Mouse (Mus musculus) layer of hippocampus, postnatal 25 days (tissue): ENCODE data around the gene Mtcp1. TPM values are rescaled to one million over a fixed set of nuclear protein-coding genes. Genes with fewer than 3 reads are reported as not detected.

Experiments used
- DNase-seq, 2 experiments: peaks; one replicate each; pipeline ENCODE4 v3.0.0; 2022; ENCODE audit warnings: mixed read lengths in 2 of 2, low spot score in 1 of 2; ENCODE audit errors: extremely low spot score in 1 of 2
- total RNA-seq, 2 experiments: library from RNA; stranded (reverse); gene quantifications; 2 replicates each; pipeline ENCODE4 v1.2.3; 2021

Mtcp1 gene
- total RNA-seq, result 1 to 10 TPM; 6.1 to 8.7 TPM

DNA sequence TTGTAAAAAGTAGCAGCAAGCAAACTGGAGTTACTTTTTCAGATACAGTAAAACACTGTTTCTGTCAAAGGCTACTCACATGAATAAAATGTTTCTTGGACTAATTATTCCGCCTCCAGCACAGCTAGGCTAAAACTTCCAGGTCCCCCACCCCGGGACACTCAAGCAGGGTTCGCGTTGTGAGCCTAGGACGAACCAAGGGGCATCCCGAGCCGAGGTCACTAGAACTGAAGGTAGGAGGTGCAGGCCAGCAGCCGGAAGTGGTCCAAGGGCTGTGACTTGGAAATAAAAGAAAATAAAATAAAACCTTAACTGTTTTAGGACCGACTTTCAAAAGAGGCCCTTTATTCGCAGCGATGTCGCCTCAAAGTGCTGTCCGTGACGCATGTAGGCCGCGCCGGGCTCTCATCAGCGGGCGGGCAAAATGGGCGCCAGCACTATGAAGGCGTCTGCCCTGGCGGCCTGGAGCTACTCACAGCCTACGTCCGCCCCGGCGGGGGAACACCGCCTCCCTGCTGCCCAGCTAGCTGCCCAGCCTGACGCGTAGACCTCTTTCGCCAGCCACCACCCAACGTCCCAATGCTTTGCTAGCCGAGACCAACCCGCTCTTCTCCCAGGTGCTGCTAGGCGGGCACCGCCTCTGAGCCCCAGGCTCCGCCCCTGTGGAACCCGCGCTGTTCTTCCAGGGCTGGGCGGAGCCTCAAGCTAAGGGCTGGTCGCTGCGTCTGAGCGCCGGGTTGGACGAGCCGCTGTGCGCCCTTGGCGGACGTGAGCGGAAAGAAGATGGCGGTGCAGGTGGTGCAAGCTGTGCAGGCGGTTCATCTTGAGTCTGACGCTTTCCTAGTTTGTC, at the start of gene Mtcp1, which contains the start of the genes Cmc4 and Brcc3:
Gene Mtcp1, minus strand, starts transcription at position 653 of the 850 bp plus-strand sequence.
Gene Cmc4, minus strand, starts transcription at position 649 of the 850 bp plus-strand sequence.
Gene Brcc3, plus strand, starts transcription at position 693 of the 850 bp plus-strand sequence.
- peak; percentile 57 to 67 for DNase-seq

DNA sequence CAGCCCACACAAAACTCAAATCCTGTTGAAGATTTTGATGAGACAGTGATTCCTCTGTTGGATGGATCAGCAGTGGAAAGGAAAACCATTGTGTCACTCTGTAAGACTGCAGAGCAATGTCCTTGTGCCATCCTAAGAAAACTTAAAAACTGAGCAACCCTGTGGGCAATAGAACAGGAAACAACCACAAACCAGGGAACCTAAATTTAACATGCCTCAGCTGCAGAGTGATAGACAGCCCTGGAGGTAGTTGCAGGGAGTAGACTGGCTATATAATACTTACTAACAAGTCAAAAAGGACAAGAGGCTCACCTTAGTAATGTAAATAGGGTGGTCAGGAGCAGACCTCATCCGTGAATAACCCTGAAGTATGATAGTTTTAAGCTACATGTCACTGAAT, 38.2 kb upstream of the Mtcp1 start:
- DNase-seq, result no peak

GRCm38 (mm10) chrX:75409711-75410110, 6.7 kb downstream of the Mtcp1 start:
- DNase-seq, result no peak

DNA sequence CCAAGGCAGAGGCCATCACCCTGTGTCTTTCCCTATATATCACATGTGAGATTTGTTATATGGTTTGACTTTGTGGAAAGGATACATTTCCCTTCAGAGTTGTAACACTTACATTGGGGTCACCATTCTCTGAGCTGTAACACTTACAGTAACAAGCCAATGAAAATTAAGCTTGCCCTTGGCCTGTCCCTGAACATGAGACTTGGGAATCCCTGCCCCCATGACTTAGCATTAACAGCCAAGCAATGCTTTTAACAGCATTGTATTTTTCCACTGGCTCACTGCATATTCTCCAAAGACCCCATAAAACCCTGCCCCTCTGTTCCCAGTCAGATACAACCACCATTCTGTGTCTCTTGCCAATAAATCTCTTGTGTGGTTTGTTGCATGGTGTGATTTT, 13.0 kb downstream of the Mtcp1 start:
- DNase-seq, result no peak

GRCm38 (mm10) chrX:75402668-75403067, 13.7 kb downstream of the Mtcp1 start:
- DNase-seq, result no peak

DNA sequence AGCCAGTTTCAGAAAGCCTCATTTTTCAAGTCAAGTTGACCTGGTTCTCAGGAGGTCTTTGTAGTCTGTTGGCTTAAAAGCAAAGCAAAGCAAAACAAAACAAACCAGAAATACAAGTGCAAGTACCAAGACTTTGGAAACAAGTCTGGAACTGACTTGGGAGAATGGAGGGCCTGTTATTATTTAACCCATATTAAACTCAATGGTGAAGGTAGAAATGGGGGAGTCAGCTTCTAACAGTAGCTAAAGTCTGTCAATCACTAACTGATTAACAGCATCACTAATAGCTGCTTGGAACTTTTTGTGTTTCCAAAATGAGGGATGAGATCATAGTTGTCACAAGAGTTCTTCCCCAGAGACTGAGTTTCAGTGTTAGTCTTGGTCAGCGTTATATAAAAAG, 16.9 kb downstream of the Mtcp1 start:
- DNase-seq, result no peak

DNA sequence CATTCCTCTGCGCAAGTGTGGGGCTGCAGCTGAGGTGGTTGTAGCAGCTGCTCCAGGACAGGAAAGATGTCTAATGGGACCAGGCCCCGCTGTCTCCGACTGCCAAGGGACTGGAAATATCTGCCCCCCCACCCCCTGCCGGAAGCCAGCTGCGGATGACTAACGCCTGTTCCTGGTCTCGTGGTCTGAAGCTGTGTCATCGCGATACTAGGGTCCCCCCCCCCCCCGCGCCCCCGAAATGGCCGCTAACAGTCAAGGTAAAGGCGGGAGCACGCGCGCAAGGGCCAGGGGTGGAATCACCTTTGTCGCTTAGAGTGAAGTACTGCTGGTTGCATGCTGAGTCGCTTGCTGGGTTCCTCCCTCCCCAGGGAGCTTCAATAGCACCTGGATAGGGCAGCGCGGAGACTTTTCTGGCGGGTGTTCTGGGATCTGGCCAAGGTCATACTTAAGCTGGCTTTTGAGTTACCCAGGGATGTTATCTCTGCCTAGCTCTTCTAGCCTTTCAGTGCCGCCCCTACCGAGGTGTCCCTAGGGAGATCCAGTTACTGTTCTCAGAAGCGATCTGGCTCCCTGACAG, 34.1 kb downstream of the Mtcp1 start, which contains the start of the genes Fundc2 and F8:
Gene Fundc2, plus strand, starts transcription at position 205 of the 577 bp plus-strand sequence.
Gene F8, minus strand, starts transcription at position 421 of the 577 bp plus-strand sequence.
- DNase-seq, result peak; percentile 21 to 27

GRCm38 (mm10) chrX:75381699-75382098, 34.7 kb downstream of the Mtcp1 start:
- no peak for DNase-seq

GRCm38 (mm10) chrX:75381176-75381575, 35.2 kb downstream of the Mtcp1 start:
- DNase-seq, result no peak

DNA sequence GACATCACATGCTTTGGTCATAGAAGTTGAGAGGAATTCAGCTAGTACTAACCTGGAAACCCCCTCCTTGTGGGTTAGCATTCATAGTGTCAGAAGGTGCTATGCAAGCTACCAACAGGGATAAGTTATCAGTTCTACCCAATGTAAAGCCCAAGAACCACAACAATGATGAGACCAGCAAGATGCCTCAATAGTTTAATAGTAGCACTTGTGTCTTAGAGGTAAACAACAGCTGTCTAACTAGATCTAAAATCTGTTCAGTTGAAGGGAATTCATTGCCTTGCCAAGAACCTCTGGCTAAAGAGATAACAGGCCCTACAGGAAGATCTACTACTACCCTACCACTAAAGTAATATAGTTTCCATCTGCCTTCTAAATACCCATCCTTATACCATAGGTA, 39.6 kb downstream of the Mtcp1 start:
- DNase-seq, result no peak

GRCm38 (mm10) chrX:75372666-75373425, 43.5 kb downstream of the Mtcp1 start:
- DNase-seq, result no peak

GRCm38 (mm10) chrX:75370197-75370596, 46.2 kb downstream of the Mtcp1 start:
- no peak for DNase-seq

Other genes with a start within 250 kb of the Mtcp1 start
- 10 to 100 TPM; 40.8 to 54.5 TPM for gene Fundc2, start 34.2 kb downstream of the Mtcp1 start, total RNA-seq
- gene F8, start 34.0 kb downstream of the Mtcp1 start, total RNA-seq, result 1 to 10 TPM; 2.4 to 2.7 TPM
- 10 to 100 TPM; 12.4 to 15.1 TPM for gene Cmc4, start within 50 bp of the Mtcp1 start, total RNA-seq
- 10 to 100 TPM; 33.3 to 34.9 TPM for gene Brcc3, start within 50 bp of the Mtcp1 start, total RNA-seq
- 10 to 100 TPM; 69.1 to 78.1 TPM for gene Vbp1, start 97.7 kb upstream of the Mtcp1 start, total RNA-seq
- 10 to 100 TPM; 40.9 to 42.9 TPM for gene Rab39b, start 161.6 kb upstream of the Mtcp1 start, total RNA-seq